Mouse (Mus musculus) bone marrow macrophage, adult 2 months (primary cell): ENCODE measurements around the gene Agk.

Experiments
- CTCF ChIP-seq: IDR thresholded peaks from 2 replicates; pipeline ENCODE4 v1.5.1; 2012; ENCODE audit warnings: low read depth, mild to moderate bottlenecking, low read length, moderate library complexity
- POLR2A ChIP-seq: IDR thresholded peaks from 2 replicates; pipeline ENCODE4 v1.6.1; 2012; ENCODE audit warnings: mild to moderate bottlenecking, low read depth, low read length, borderline replicate concordance

GRCm38 (mm10) chr6:40371031-40371430 lies 46.1 kb downstream of the Agk start:
- no peak for TF ChIP-seq CTCF
- TF ChIP-seq POLR2A, result no peak
